Mouse (Mus musculus) MEL (cell line): ENCODE data around the gene Mta1. TPM values are rescaled to one million over a fixed set of nuclear protein-coding genes. Genes with fewer than 3 reads are reported as not detected.

ENCODE experiments used
- DNase-seq: peaks from one replicate; pipeline ENCODE4 v3.0.0; 2011; ENCODE audit warnings: low read depth, low spot score
- H3K27ac ChIP-seq: 2 replicates; pipeline ENCODE4 v1.5.1; 2012; ENCODE audit warnings: low read depth, mild to moderate bottlenecking, control low read depth, low read length, moderate library complexity; ENCODE audit not compliant: control insufficient read depth
- H3K27me3 ChIP-seq, 2 experiments: fragments of 150-350 bp in 1 of 2; sonication (generic) in 1 of 2; 2 replicates each; pipeline ENCODE4 v1.6.1; 2012; ENCODE audit warnings: low read length in 2 of 2, mild to moderate bottlenecking in 2 of 2, improper control_type of control experiment in 1 of 2, moderate library complexity in 1 of 2; ENCODE audit not compliant: insufficient read depth in 2 of 2, control insufficient read depth in 1 of 2
- H3K36me3 ChIP-seq, 2 experiments: 2 replicates each; pipeline ENCODE4 v1.6.1; 2012 to 2014; ENCODE audit warnings: low read length in 2 of 2, improper control_type of control experiment in 1 of 2, inconsistent platforms in 1 of 2, mild to moderate bottlenecking in 1 of 2; ENCODE audit not compliant: insufficient read depth in 2 of 2, control insufficient read depth in 1 of 2
- H3K4me1 ChIP-seq, 2 experiments: fragments of 150-350 bp in 1 of 2; sonication (generic) in 1 of 2; 2 replicates each; pipeline ENCODE4 v1.6.1; 2012; ENCODE audit warnings: low read length in 2 of 2, improper control_type of control experiment in 1 of 2, mild to moderate bottlenecking in 1 of 2; ENCODE audit not compliant: insufficient read depth in 2 of 2, control insufficient read depth in 1 of 2
- H3K4me3 ChIP-seq, 2 experiments: fragments of 150-350 bp in 1 of 2; sonication (generic) in 1 of 2; 2 replicates each; pipeline ENCODE4 v1.5.1; 2012; ENCODE audit warnings: low read depth in 2 of 2, low read length in 2 of 2, mild to moderate bottlenecking in 2 of 2, moderate library complexity in 2 of 2, control low read depth in 1 of 2, improper control_type of control experiment in 1 of 2; ENCODE audit not compliant: control insufficient read depth in 1 of 2, insufficient read depth in 1 of 2
- H3K79me2 ChIP-seq: 2 replicates; pipeline ENCODE4 v1.6.1; 2012; ENCODE audit warnings: mild to moderate bottlenecking, low read length, moderate library complexity; ENCODE audit not compliant: control insufficient read depth, poor library complexity, insufficient read depth
- H3K9ac ChIP-seq: 2 replicates; pipeline ENCODE4 v1.6.1; 2012; ENCODE audit warnings: low read depth, mild to moderate bottlenecking, control low read depth, low read length, moderate library complexity; ENCODE audit not compliant: control insufficient read depth, poor library complexity, severe bottlenecking
- H3K9me3 ChIP-seq: fragments of 150-350 bp; sonication (generic); replicated peaks from 2 replicates; pipeline ENCODE4 v1.6.1; 2012; ENCODE audit warnings: mild to moderate bottlenecking, low read length, improper control_type of control experiment, moderate library complexity; ENCODE audit not compliant: insufficient read depth
- CHD1 ChIP-seq: IDR thresholded peaks from 2 replicates; pipeline ENCODE4 v1.6.1; 2012; ENCODE audit warnings: low read depth, mild to moderate bottlenecking, inconsistent platforms, low read length, improper control_type of control experiment
- CHD2 ChIP-seq: IDR thresholded peaks from 2 replicates; pipeline ENCODE4 v1.6.1; 2011; ENCODE audit warnings: low read length, improper control_type of control experiment
- CTCF ChIP-seq, 3 experiments: IDR thresholded peaks in 2 of 3; conservative IDR thresholded peaks in 1 of 3; 2 replicates each; pipeline ENCODE4 v1.5.1; 2011 to 2012; ENCODE audit warnings: low read length in 3 of 3, low read depth in 2 of 3, mild to moderate bottlenecking in 2 of 3, improper control_type of control experiment in 1 of 3, inconsistent platforms in 1 of 3, mixed read lengths in 1 of 3, moderate library complexity in 1 of 3; ENCODE audit not compliant: control insufficient read depth in 1 of 3, insufficient read depth in 1 of 3, poor library complexity in 1 of 3, severe bottlenecking in 1 of 3
- E2F4 ChIP-seq: IDR thresholded peaks from 2 replicates; pipeline ENCODE4 v1.6.1; 2011; ENCODE audit warnings: low read depth, low read length, improper control_type of control experiment, borderline replicate concordance
- ELF1 ChIP-seq: IDR thresholded peaks from 2 replicates; pipeline ENCODE4 v1.6.1; 2014; ENCODE audit warnings: low read depth, mild to moderate bottlenecking, inconsistent platforms, low read length, improper control_type of control experiment, moderate library complexity
- JUND ChIP-seq: IDR thresholded peaks from 2 replicates; pipeline ENCODE4 v1.6.1; 2011; ENCODE audit warnings: low read depth, mild to moderate bottlenecking, improper control_type of control experiment, low read length
- MAZ ChIP-seq: IDR thresholded peaks from 2 replicates; pipeline ENCODE4 v1.6.1; 2012; ENCODE audit warnings: low read depth, mild to moderate bottlenecking, inconsistent platforms, low read length, improper control_type of control experiment
- MYB ChIP-seq: IDR thresholded peaks from 2 replicates; pipeline ENCODE4 v1.6.1; 2011; ENCODE audit warnings: mild to moderate bottlenecking, low read depth, low read length, improper control_type of control experiment
- NELFE ChIP-seq: IDR thresholded peaks from 2 replicates; pipeline ENCODE4 v1.6.1; 2011; ENCODE audit warnings: low read depth, low read length, improper control_type of control experiment
- NRF1 ChIP-seq: IDR thresholded peaks from 2 replicates; pipeline ENCODE4 v1.6.1; 2014; ENCODE audit warnings: low read depth, mild to moderate bottlenecking, inconsistent platforms, low read length, improper control_type of control experiment, moderate library complexity; ENCODE audit not compliant: poor library complexity, insufficient read depth, severe bottlenecking
- POLR2A ChIP-seq, 2 experiments: IDR thresholded peaks; 2 replicates each; pipeline ENCODE4 v1.6.1; 2011 to 2012; ENCODE audit warnings: low read length in 2 of 2, mild to moderate bottlenecking in 2 of 2, control low read depth in 1 of 2, improper control_type of control experiment in 1 of 2, low read depth in 1 of 2, moderate library complexity in 1 of 2; ENCODE audit not compliant: control insufficient read depth in 1 of 2, insufficient read depth in 1 of 2, poor library complexity in 1 of 2
- RCOR1 ChIP-seq: IDR thresholded peaks from 2 replicates; pipeline ENCODE4 v1.6.1; 2012; ENCODE audit warnings: low read depth, mild to moderate bottlenecking, inconsistent platforms, low read length, improper control_type of control experiment
- SIN3A ChIP-seq: IDR thresholded peaks from 2 replicates; pipeline ENCODE4 v1.6.1; 2012; ENCODE audit warnings: low read length, improper control_type of control experiment, inconsistent platforms
- SMC3 ChIP-seq: IDR thresholded peaks from 2 replicates; pipeline ENCODE4 v1.6.1; 2011; ENCODE audit warnings: low read depth, low read length, improper control_type of control experiment
- TBP ChIP-seq: IDR thresholded peaks from 2 replicates; pipeline ENCODE4 v1.8.0; 2011; ENCODE audit warnings: low read depth, low read length, improper control_type of control experiment
- UBTF ChIP-seq: IDR thresholded peaks from 2 replicates; pipeline ENCODE4 v1.6.1; 2012; ENCODE audit warnings: low read depth, mild to moderate bottlenecking, inconsistent platforms, low read length, improper control_type of control experiment, moderate library complexity, borderline replicate concordance; ENCODE audit not compliant: insufficient read depth
- USF2 ChIP-seq, 2 experiments: IDR thresholded peaks; 2 replicates each; pipeline ENCODE4 v1.6.1; 2011 to 2012; ENCODE audit warnings: improper control_type of control experiment in 2 of 2, low read length in 2 of 2, borderline replicate concordance in 1 of 2, inconsistent platforms in 1 of 2, low read depth in 1 of 2, mild to moderate bottlenecking in 1 of 2; ENCODE audit not compliant: insufficient read depth in 1 of 2
- ZC3H11A ChIP-seq: IDR thresholded peaks from 2 replicates; pipeline ENCODE4 v1.6.1; 2012; ENCODE audit warnings: low read depth, mild to moderate bottlenecking, inconsistent platforms, low read length, improper control_type of control experiment
- ZMIZ1 ChIP-seq: IDR thresholded peaks from 2 replicates; pipeline ENCODE4 v1.6.1; 2012; ENCODE audit warnings: low read depth, mild to moderate bottlenecking, inconsistent platforms, low read length, improper control_type of control experiment, moderate library complexity
- ZNF384 ChIP-seq: IDR thresholded peaks from 2 replicates; pipeline ENCODE4 v1.6.1; 2012; ENCODE audit warnings: low read depth, mild to moderate bottlenecking, inconsistent platforms, low read length, improper control_type of control experiment
- polyA plus RNA-seq, 2 experiments: library from polyadenylated mRNA; stranded (reverse) in 1 of 2; unstranded in 1 of 2; fragments of >175 nt in 1 of 2; fragments of >200 nt in 1 of 2; gene quantifications; 2 replicates each; pipeline versions ENCODE4 v1.2.1 to v1.2.4; 2012; ENCODE audit warnings: low replicate concordance in 2 of 2, low read depth in 1 of 2; ENCODE audit not compliant: insufficient read length in 2 of 2, insufficient read depth in 1 of 2, missing spikeins in 1 of 2
- total RNA-seq: library from RNA; depleted of rRNA; stranded (reverse); fragments of 300-350 nt; gene quantifications from 2 replicates; pipeline ENCODE4 v1.2.3, GENCODE M21; 2012

Mta1 gene
- total and polyA plus RNA-seq, 3 experiments = 69.0 to 410 (median 99.5) TPM

DNA sequence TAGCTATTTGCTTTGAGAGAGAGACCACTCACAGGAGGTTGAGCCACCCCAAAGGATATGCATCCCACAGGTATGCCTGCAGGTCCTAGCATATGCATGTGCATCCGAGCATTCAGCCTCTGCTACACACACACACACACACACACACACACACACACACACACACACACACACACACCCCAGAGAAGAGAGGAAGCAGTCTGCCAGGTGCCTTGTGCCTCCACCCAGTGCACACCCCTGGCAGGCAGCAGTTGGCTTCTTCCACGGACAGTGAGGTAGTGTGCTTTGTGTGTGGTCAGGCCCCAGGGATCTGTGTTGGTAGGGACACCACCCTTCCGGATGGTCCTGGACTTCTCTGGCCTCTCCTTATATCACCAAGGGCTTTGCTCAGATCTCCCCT is 51.8 kb downstream of the Mta1 start:
- no peaks in the 10 kb centered on the region; the same call in 1 of the 2 replicates for H3K79me2 ChIP-seq
- TF ChIP-seq CHD1 (no peak), ZC3H11A (no peak), POLR2A (IDR thresholded peaks at IDR 0.05; ENCODE audit: control insufficient read depth in 1 of 2, insufficient read depth in 1 of 2, low read depth in 1 of 2, low read length in 2 of 2, poor library complexity in 1 of 2) (no peak), NRF1 (no peak), ZMIZ1 (no peak), E2F4 (no peak), SIN3A (no peak), USF2 (IDR thresholded peaks at IDR 0.05; ENCODE audit: borderline replicate concordance in 1 of 2, insufficient read depth in 1 of 2, low read depth in 1 of 2, low read length in 2 of 2) (no peak), ZNF384 (no peak)
- TF ChIP-seq, all 39 proteins: peak for 0
- H3K27ac ChIP-seq = no peak overlapping the region
- H3K36me3 ChIP-seq = peaks cover 0 to 18% of the 10 kb centered on the region in 2 experiments; a peak in 2 of 4 replicates
- H3K9me3 ChIP-seq = no peaks in the 10 kb centered on the region
- no peak overlapping the region for H3K4me3 ChIP-seq
- no peak for DNase-seq
- peaks cover 16 to 43% of the 10 kb centered on the region in 2 experiments for H3K4me1 ChIP-seq
- no peak overlapping the region for H3K9ac ChIP-seq
- no peaks in the 10 kb centered on the region for H3K27me3 ChIP-seq

GRCm38 (mm10) chr12:113150591-113150990 is 52.5 kb downstream of the Mta1 start:
- Histone ChIP-seq H3K4me1 (peaks cover 16 to 43% of the 10 kb centered on the region in 2 experiments), H3K27me3 (no peaks in the 10 kb centered on the region), H3K27ac (no peak overlapping the region), H3K4me3 (no peak overlapping the region), H3K9ac (no peak overlapping the region), H3K79me2 (no peaks in the 10 kb centered on the region; the same call in 1 of the 2 replicates), H3K9me3 (no peaks in the 10 kb centered on the region), H3K36me3 (peaks cover 0 to 18% of the 10 kb centered on the region in 2 experiments; a peak in 2 of 4 replicates)
- TF ChIP-seq UBTF (no peak), ZC3H11A (no peak), MAZ (no peak), SMC3 (no peak), TBP (no peak), NELFE (no peak), ELF1 (no peak), MYB (no peak), SIN3A (no peak), CHD2 (no peak), CTCF (IDR thresholded peaks at IDR 0.05 in 2 of 3, conservative IDR thresholded peaks at IDR 0.05 in 1 of 3; ENCODE audit: control insufficient read depth in 1 of 3, insufficient read depth in 1 of 3, low read depth in 2 of 3, low read length in 3 of 3, poor library complexity in 1 of 3, severe bottlenecking in 1 of 3) (no peak), JUND (no peak), RCOR1 (no peak)
- DNase-seq = no peak
